Mouse (Mus musculus): Measurements from ENCODE around the gene Tnfrsf12a.

Tnfrsf12a gene

GRCm38 (mm10) chr17:23677236-23677679, at the start of gene Tnfrsf12a:
TSS of gene Tnfrsf12a (minus strand) at chr17:23677468.
- peak; percentile 87 to 92 for DNase-seq

GRCm38 (mm10) chr17:23726758-23727142, 49.5 kb upstream of the Tnfrsf12a start:
- DNase-seq, result no peak

GRCm38 (mm10) chr17:23725999-23726757, 48.9 kb upstream of the Tnfrsf12a start, which contains the start of gene Pkmyt1:
TSS of gene Pkmyt1 (plus strand) at chr17:23726336.
- peak; percentile 95 to 96 for DNase-seq

GRCm38 (mm10) chr17:23725477-23725876, 48.2 kb upstream of the Tnfrsf12a start:
- DNase-seq, result no peak

GRCm38 (mm10) chr17:23722376-23723125, 45.3 kb upstream of the Tnfrsf12a start, which contains the start of gene 1520401A03Rik:
TSS of gene 1520401A03Rik (minus strand) at chr17:23722783.
- DNase-seq, result no peak

GRCm38 (mm10) chr17:23721886-23722285, 44.6 kb upstream of the Tnfrsf12a start:
- DNase-seq, result no peak

- DNase-seq, result no peak
These were observed 42.2 kb upstream of the Tnfrsf12a start for GRCm38 (mm10) chr17:23719455-23719854.

- no peak for DNase-seq
These were observed 39.7 kb upstream of the Tnfrsf12a start for GRCm38 (mm10) chr17:23717003-23717402.

GRCm38 (mm10) chr17:23706212-23706611, 28.9 kb upstream of the Tnfrsf12a start:
- DNase-seq, result peak; percentile 60 to 64

- no peak for DNase-seq
These were observed 28.3 kb upstream of the Tnfrsf12a start for GRCm38 (mm10) chr17:23705525-23706104.

GRCm38 (mm10) chr17:23704741-23705140, 27.5 kb upstream of the Tnfrsf12a start:
- no peak for DNase-seq

- no peak for DNase-seq
These were observed 26.0 kb upstream of the Tnfrsf12a start for GRCm38 (mm10) chr17:23703301-23703700.

GRCm38 (mm10) chr17:23700079-23700478, 22.8 kb upstream of the Tnfrsf12a start:
- DNase-seq, result peak; percentile 78 to 82

GRCm38 (mm10) chr17:23699131-23700077, 22.1 kb upstream of the Tnfrsf12a start:
- DNase-seq, result peak; percentile 12 to 29

- no peak for DNase-seq
These were observed 18.5 kb upstream of the Tnfrsf12a start for GRCm38 (mm10) chr17:23695801-23696200.

GRCm38 (mm10) chr17:23694491-23694890, 17.2 kb upstream of the Tnfrsf12a start:
- no peak for DNase-seq

- DNase-seq, result no peak
These were observed 6.8 kb upstream of the Tnfrsf12a start, which contains the start of gene Cldn9 for GRCm38 (mm10) chr17:23683856-23684672. TSS of gene Cldn9 (minus strand) at chr17:23684026.

- no peak for DNase-seq
These were observed 6.0 kb upstream of the Tnfrsf12a start for GRCm38 (mm10) chr17:23683226-23683625.

- DNase-seq, result no peak
These were observed 5.3 kb upstream of the Tnfrsf12a start for GRCm38 (mm10) chr17:23682530-23682929.

GRCm38 (mm10) chr17:23682092-23682491, 4.8 kb upstream of the Tnfrsf12a start:
- DNase-seq, result no peak

- DNase-seq, result no peak
These were observed 3.8 kb upstream of the Tnfrsf12a start for GRCm38 (mm10) chr17:23681086-23681485.
